Mouse (Mus musculus): ENCODE measurements around the gene Pck2.

- TF ChIP-seq CTCF (IDR thresholded peaks at IDR 0.05; ENCODE audit: control insufficient read depth, insufficient read depth, insufficient read length), result no peak
- no peak for TF ChIP-seq CEBPB (IDR thresholded peaks at IDR 0.05; ENCODE audit: low read depth)
Measured at GRCm38 (mm10) chr14:55571760-55572159, 31.7 kb downstream of the Pck2 start.

Measured in C2C12 (cell line).